Mouse (Mus musculus) lung, postnatal 0 days (tissue): ENCODE results near the gene 2510009E07Rik.

Source experiments
- CTCF ChIP-seq: IDR thresholded peaks from 2 replicates; pipeline ENCODE4 v1.5.1; 2016; ENCODE audit warnings: antibody characterized with exemption, mild to moderate bottlenecking
- EP300 ChIP-seq: IDR thresholded peaks from 2 replicates; pipeline ENCODE4 v1.6.1; 2016; ENCODE audit warnings: antibody characterized with exemption, mild to moderate bottlenecking, control low read depth

GRCm38 (mm10) chr16:21643621-21644041, 50.8 kb downstream of the 2510009E07Rik start:
- TF ChIP-seq EP300: no peak
- TF ChIP-seq CTCF: no peak
